Mouse (Mus musculus) hindbrain, postnatal 0 days (tissue): Measurements from ENCODE around the gene Krt28. TPM values are rescaled to one million over a fixed set of nuclear protein-coding genes. Genes with fewer than 3 reads are reported as not detected.

ENCODE experiments used
- ATAC-seq: fragments of 200-750 bp; cut with Nextera tagmentation; 2 replicates; pipeline ENCODE4 v1.8.0; 2017; ENCODE audit warnings: mild to moderate bottlenecking, moderate TSS enrichment, moderate library complexity
- DNase-seq: peaks from one replicate; pipeline ENCODE4 v3.0.0-alpha.2; 2015; ENCODE audit warnings: low spot score
- H3K27ac ChIP-seq: fragments of 300-500 bp; sonication (generic); 2 replicates; pipeline ENCODE4 v1.5.1; 2014; ENCODE audit warnings: mild to moderate bottlenecking
- H3K27me3 ChIP-seq: fragments of 300-500 bp; sonication (generic); 2 replicates; pipeline ENCODE4 v1.6.1; 2014; ENCODE audit warnings: low read length, mixed read lengths; ENCODE audit not compliant: insufficient read depth
- H3K36me3 ChIP-seq: fragments of 300-500 bp; sonication (generic); 2 replicates; pipeline ENCODE4 v1.6.1; 2014; ENCODE audit warnings: low read length, mixed read lengths; ENCODE audit not compliant: insufficient read depth
- H3K4me1 ChIP-seq: fragments of 300-500 bp; sonication (generic); 2 replicates; pipeline ENCODE4 v1.6.1; 2014; ENCODE audit warnings: antibody characterized with exemption, low read length, mixed read lengths; ENCODE audit not compliant: insufficient read depth
- H3K4me2 ChIP-seq: fragments of 300-500 bp; sonication (generic); 2 replicates; pipeline ENCODE4 v1.6.1; 2014; ENCODE audit warnings: low read depth, mild to moderate bottlenecking, low read length, moderate library complexity, mixed read lengths
- H3K4me3 ChIP-seq: fragments of 300-500 bp; sonication (generic); 2 replicates; pipeline ENCODE4 v1.5.1; 2014; ENCODE audit warnings: low read length
- H3K9ac ChIP-seq: fragments of 300-500 bp; sonication (generic); replicated peaks from 2 replicates; pipeline ENCODE4 v1.6.1; 2014; ENCODE audit warnings: mild to moderate bottlenecking, low read length, moderate library complexity, mixed read lengths
- H3K9me3 ChIP-seq: fragments of 300-500 bp; sonication (generic); 2 replicates; pipeline ENCODE4 v1.6.1; 2016; ENCODE audit warnings: low read length, mixed read lengths
- CTCF ChIP-seq: IDR thresholded peaks from 2 replicates; pipeline ENCODE4 v1.5.1; 2016; ENCODE audit warnings: antibody characterized with exemption, control low read depth, low read depth
- WGBS: fragments of 180-500 bp; shearing (Covaris S2); extraction: QIAGEN DNeasy Blood & Tissue Kit; methylation state at CpG from one replicate; pipeline ENCODE4 v1.1.7; 2014; 5-methylcytosine and 5-hydroxymethylcytosine counted together
- polyA plus RNA-seq: library from polyadenylated mRNA; unstranded; fragments of >200 nt; fragmentation: Nextera tagmentation; extraction: Ambion mirVana; gene quantifications from 2 replicates; pipeline ENCODE4 v1.2.1, GENCODE M21; 2015
- total RNA-seq: library from RNA; depleted of rRNA; stranded (reverse); fragments of >200 nt; gene quantifications from 2 replicates; pipeline ENCODE4 v1.2.3, GENCODE M21; 2014

Krt28 gene
- total and polyA plus RNA-seq, 2 experiments from 2014 or later: 0.05 to 0.58 TPM

DNA sequence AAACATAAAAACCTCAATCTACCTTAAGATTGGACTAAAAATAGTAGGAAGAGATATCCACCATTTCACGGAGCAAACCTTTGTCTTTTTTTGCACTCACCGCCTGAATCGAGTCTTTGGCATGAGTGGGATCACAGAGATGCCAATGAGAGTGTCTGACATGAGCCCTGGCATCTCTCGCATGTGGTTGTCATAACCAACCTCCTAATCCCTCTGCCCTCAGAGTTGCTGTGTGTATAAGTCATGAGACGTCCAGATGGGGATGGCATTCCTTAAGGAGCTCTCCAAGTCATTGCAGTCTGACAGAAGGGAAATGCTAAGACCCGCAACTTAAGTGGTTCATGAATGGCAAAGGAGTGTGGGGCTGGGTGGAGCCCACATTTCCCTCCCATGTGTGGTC, 16.7 kb upstream of the Krt28 start:
- WGBS: 82% methylated on average over 6 of the region's 6 CpGs
- no peak overlapping the region for H3K27ac ChIP-seq
- ATAC-seq (no peak), DNase-seq (no peak)
- no peak for TF ChIP-seq CTCF
- no peaks in the 10 kb centered on the region for H3K4me1 ChIP-seq
- H3K36me3 ChIP-seq: no peaks in the 10 kb centered on the region
- no peaks in the 10 kb centered on the region for H3K9me3 ChIP-seq
- no peak overlapping the region for H3K9ac ChIP-seq
- no peak overlapping the region for H3K4me3 ChIP-seq
- H3K4me2 ChIP-seq: no peak overlapping the region
- H3K27me3 ChIP-seq: no peaks in the 10 kb centered on the region

DNA sequence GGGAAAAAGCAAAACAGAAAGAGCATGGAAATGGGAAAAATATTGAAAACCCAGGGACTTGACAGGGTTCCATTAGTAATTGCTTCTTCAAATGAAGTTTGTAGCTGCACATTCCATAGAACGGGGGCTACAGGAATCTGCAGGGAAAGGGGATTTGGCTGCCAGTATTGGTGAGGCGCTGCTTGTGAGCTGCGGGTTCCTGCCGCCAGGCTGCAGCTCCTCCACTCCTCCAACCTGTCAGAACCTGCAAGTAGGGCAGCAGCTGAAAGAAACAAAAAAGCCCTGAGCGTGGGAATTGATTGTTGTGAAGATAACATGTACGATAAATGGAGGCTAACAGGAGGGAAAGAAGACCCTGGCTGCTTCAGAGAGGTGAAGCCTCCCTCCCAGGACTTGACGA, 16.2 kb upstream of the Krt28 start:
- TF ChIP-seq CTCF: no peak
- DNase-seq: no peak
- no peak overlapping the region for H3K9ac ChIP-seq
- ATAC-seq: no peak
- H3K36me3 ChIP-seq: no peaks in the 10 kb centered on the region
- H3K4me3 ChIP-seq: no peak overlapping the region
- no peaks in the 10 kb centered on the region for H3K4me1 ChIP-seq
- H3K9me3 ChIP-seq: no peaks in the 10 kb centered on the region
- no peak overlapping the region for H3K27ac ChIP-seq
- H3K4me2 ChIP-seq: no peak overlapping the region
- WGBS: 80% methylated on average over 7 of the region's 7 CpGs
- H3K27me3 ChIP-seq: no peaks in the 10 kb centered on the region

DNA sequence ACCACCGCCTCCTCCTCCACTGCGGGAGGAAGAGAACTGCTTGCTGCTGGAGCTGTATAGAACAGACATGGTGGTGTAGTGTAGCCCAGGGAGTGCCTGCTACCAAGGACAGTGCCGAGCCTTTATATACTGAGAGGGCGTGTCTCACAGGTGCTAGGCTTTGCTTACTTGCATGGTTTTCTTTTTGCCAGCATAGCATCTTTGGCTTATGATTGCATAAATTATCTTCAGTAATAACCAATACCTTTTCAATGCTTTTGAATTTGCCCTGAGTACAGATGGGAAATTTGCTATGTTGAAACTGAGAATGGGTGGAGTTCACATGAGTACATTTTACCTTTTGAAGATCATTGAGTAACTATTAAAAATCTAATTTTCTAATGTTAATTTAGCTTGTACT, 14.6 kb upstream of the Krt28 start, which contains the start of gene Krt10:
Gene Krt10 (minus strand): TSS at position 101 of the 400 bp plus-strand sequence.
- no peaks in the 10 kb centered on the region for H3K27me3 ChIP-seq
- H3K4me3 ChIP-seq: no peak within 1 kb of the TSS
- no peak within 1 kb of the TSS for H3K27ac ChIP-seq
- DNase-seq (no peak), ATAC-seq (no peak)
- no peak for TF ChIP-seq CTCF
- H3K4me1 ChIP-seq: no peaks in the 10 kb centered on the region
- 89% methylated on average over 4 of the region's 4 CpGs for WGBS
- no peaks in the 10 kb centered on the region for H3K36me3 ChIP-seq
- no peak within 1 kb of the TSS for H3K9ac ChIP-seq
- H3K9me3 ChIP-seq: no peaks in the 10 kb centered on the region
- H3K4me2 ChIP-seq: no peak within 1 kb of the TSS

DNA sequence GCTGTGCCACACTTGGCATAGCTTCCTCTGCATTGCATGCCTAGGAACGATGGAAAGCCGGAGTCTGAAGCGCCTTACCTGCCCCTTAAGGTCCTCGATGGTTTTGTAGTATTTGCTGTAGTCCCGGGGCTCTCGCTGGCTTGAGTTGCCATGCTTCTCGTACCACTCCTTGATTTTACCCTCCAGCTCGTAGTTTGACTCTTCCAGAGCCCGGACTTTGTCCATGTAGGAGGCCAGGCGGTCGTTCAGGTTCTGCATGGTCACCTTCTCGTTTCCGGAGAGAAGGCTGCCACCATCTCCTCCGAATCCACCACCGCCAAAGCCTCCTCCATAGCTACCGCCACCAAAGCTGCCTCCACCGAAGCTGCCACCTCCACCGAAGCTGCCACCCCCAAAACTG, 14.0 kb upstream of the Krt28 start:
- no peaks in the 10 kb centered on the region for H3K36me3 ChIP-seq
- no peak overlapping the region for H3K4me2 ChIP-seq
- no peak overlapping the region for H3K4me3 ChIP-seq
- H3K9ac ChIP-seq: no peak overlapping the region
- no peak overlapping the region for H3K27ac ChIP-seq
- ATAC-seq (no peak), DNase-seq (no peak)
- H3K4me1 ChIP-seq: no peaks in the 10 kb centered on the region
- 95% methylated on average over 18 of the region's 18 CpGs for WGBS
- no peak for TF ChIP-seq CTCF
- H3K9me3 ChIP-seq: no peaks in the 10 kb centered on the region
- no peaks in the 10 kb centered on the region for H3K27me3 ChIP-seq

DNA sequence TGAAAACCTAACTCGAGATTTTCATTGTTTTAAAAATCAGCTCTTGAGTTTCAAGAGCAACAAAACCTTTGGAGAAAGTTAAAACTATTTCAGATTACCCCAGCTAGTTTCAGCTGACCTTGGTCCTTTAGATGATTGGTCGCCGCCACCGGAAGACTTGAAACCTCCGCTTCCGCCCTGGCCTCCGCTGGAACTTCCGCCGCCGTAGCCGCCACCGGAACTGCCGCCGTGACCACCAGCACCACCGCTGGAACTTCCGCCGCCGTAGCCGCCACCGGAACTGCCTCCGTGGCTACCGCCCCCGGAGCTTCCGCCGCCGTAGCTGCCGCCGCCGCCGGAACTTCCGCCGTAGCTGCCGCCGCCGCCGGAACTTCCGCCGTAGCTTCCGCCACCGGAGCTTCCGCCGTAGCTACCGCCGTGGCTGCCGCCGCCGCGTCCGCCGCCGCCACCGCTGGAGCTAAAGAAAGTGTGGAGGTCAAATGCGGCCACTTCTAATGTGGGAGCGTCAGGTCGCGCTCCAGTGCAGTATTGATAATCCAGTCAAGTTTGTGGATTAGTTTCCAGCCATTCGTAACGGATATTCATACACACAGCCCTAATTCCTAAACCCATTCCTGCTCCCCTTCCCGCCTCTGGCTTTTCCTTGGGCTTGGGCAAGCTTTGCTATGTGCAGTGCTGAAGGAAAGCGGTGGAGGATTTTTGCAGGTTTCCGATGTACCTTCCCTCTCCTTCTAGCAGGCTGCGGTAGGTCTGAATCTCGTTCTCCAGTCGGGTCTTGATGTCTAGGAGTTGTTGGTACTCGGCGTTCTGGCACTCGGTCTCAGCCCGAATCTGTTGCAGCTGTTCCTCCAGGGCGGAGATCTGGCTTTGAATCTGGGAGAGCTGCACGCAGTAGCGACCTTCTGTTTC, 11.4 kb upstream of the Krt28 start:
- Histone ChIP-seq H3K9me3 (no peaks in the 10 kb centered on the region), H3K9ac (peak overlapping the region; percentile 62), H3K27me3 (no peaks in the 10 kb centered on the region), H3K4me3 (peak overlapping the region; percentile 55), H3K36me3 (no peaks in the 10 kb centered on the region), H3K4me1 (no peaks in the 10 kb centered on the region), H3K27ac (peak overlapping the region; percentile 93), H3K4me2 (peak overlapping the region; percentile 69)
- 1% methylated on average over 71 of the region's 71 CpGs for WGBS
- DNase-seq (peak; percentile 92), ATAC-seq (peak; percentile 93)
- TF ChIP-seq CTCF: no peak

DNA sequence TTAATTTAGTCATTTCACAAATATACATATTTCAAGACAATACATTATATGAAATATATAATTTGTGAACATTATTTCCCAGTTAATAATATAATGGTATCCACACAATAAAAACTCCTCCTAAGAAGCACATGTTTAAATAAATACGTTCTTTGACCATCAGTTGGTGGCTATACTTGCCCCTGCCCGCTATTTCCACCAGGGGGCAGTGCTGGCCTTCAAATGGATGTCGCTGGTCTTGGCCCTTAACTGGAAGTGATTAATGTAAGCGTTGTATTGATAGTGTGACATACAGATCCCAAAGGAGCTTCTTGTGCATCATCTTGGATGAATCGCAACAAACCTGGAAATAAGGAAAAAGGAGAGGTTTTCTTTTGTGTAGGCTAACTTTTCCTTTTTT, 4.9 kb upstream of the Krt28 start:
- H3K27me3 ChIP-seq: no peaks in the 10 kb centered on the region; the same call in 1 of the 2 replicates
- H3K4me1 ChIP-seq: no peaks in the 10 kb centered on the region
- ATAC-seq (no peak), DNase-seq (peak; percentile 83)
- no peak overlapping the region for H3K9ac ChIP-seq
- peak; percentile 92 for TF ChIP-seq CTCF
- H3K36me3 ChIP-seq: no peaks in the 10 kb centered on the region
- WGBS: 16% methylated on average over 5 of the region's 5 CpGs
- no peak overlapping the region for H3K4me3 ChIP-seq
- H3K27ac ChIP-seq: no peak overlapping the region
- no peak overlapping the region for H3K4me2 ChIP-seq
- no peaks in the 10 kb centered on the region for H3K9me3 ChIP-seq
